Mouse (Mus musculus) layer of hippocampus, postnatal 25 days (tissue): ENCODE results near the gene Jakmip3. TPM values are rescaled to one million over a fixed set of nuclear protein-coding genes. Genes with fewer than 3 reads are reported as not detected.

Experiments
- total RNA-seq, 2 experiments: library from RNA; stranded (reverse); gene quantifications; 2 replicates each; pipeline ENCODE4 v1.2.3; 2021

The Jakmip3 gene
- total RNA-seq, 2 experiments from 2014 or later: 46.4 to 57.3 TPM

Other genes with a start within 250 kb of the Jakmip3 start
- gene Ppp2r2d, start 94.7 kb upstream of the Jakmip3 start, total RNA-seq: 10 to 100 TPM; 64.2 to 64.3 TPM
- gene Mapk1ip1, start 94.5 kb upstream of the Jakmip3 start, total RNA-seq: 10 to 100 TPM; 36.9 to 50.0 TPM
- 100 to 1,000 TPM; 110 to 115 TPM for gene Bnip3, start 31.2 kb upstream of the Jakmip3 start, total RNA-seq
- 10 to 100 TPM; 63.9 to 72.4 TPM for gene Dpysl4, start 145.3 kb downstream of the Jakmip3 start, total RNA-seq